Mouse (Mus musculus): Measurements from ENCODE around the gene Prkce.

The Prkce gene

DNA sequence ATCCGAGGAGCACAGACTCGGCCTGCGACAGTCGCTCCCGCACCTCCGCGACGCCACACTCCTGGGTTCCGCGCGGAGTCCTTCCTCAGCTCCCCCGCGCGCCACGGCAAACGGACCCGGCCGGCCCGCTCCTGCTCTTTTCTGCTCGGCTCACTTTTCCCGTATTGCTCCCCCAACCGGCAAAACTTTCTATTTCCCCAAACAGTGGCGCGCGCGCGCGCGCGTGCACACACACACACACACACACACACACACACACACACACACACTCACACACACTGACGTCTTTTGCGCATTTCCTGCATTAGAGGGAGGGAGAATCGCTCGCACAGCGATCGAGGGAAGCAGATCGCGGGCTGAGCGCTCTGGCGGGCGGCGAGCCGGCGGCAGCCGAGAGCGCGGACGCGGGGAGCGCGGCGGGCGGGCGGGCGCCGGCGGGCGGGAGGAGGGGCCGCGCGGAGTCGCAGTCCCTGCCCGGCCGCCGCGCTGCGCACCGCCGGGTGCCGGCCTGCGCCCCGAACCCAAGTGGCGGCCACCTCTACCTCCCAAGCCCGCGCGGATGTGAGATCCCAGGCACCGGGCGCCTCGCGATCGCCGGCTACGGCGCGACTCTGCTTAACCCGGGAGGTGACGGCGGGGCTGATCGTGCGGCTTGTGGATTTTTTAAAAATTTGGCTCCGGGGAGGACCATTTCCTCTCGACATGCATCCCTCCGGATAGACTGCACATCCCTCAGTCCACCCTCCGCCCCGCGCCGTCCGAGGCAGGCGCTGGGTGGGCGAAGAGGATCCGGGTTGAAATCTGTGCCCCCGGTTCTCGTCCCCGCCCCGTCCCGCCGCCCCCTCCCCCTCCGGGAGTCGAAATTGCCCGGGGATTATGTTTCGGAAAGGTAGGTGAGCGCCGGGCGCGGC, at the start of gene Prkce:
Gene Prkce (plus strand): TSS at position 466 of the 911 bp plus-strand sequence.
- ATAC-seq (ENCODE audit: low TSS enrichment), result peak; percentile 62

DNA sequence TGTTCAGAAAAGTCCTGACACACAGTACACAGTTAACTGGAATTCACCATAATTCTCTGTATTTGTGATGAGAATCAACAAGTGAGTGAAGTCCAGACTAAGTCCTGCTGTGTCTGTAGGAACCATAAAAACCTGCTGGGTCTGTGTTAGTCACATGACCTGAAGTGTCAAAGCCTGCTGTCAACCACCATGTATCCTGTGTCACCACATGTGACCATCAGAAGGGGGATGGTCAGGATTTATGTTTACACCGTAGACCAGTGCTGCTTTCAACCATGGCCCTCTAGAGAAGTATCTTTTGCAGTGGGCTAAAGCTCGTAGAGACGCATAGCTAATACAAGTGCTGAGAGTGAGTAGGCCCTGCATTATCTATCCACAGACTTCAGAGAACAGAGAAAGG, 44.4 kb upstream of the Prkce start:
- ATAC-seq (ENCODE audit: low TSS enrichment), result no peak

DNA sequence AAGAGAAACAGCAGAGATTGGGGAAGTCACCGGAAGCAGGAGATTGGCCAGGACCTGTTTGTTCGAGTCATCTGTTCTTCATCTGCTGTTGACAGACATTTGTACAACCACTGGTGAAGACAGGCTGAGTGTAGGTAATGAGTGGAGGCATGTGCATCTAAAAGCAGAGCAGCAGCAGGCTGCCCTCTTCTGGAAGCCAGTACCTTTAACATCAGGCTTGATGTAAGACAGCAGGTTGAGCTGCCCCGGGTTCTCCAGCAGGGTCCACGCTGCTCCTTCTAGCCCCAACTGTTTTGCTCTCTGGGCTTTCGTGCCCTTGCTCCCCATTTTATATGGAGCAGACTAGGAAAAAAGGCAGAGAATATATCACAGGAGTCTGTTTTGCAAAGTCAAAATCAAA, 41.7 kb upstream of the Prkce start:
- peak; percentile 65; the same call in 1 of the 2 replicates for ATAC-seq (ENCODE audit: low TSS enrichment)

DNA sequence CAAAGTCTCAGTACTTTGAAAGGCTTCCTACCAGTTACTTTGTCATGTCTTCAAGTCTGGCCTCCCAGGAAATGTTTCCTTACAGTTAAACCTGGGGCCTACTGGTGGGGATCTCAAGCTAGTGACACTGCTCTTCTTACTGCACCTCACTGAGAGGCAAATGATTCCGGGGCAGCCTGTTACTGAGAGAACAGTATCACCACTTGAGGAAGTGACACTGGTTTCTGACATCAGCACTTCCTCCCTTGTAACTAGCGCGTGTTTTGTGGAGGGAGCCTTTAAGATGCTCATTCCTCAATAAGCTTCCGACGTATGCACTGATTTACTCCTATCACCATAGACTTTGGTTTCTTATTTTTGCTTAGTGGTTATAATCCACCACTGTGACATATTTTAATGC, 39.4 kb upstream of the Prkce start:
- ATAC-seq (ENCODE audit: low TSS enrichment), result no peak

DNA sequence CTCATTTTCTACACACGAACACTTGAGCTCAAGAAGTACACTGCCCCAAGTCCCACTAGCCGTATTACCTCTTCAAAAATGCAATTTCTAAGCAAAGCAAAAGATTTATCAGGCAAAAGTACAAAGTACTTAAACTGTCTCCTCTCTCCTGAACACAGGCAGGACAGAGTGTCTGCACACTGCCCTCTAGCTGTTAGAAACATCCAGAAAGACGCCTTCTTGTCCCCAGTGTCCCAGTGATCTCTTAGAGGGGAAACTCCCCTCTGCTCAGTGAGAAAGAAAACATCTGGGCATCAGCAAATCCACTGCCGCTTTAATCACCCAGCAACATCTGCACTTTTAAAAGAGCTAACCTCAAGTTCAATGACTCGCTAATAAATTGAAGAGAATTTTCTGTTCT, 35.1 kb upstream of the Prkce start:
- ATAC-seq (ENCODE audit: low TSS enrichment), result 0 out of 2 replicates have a peak, but pooled peaks have one; percentile 69

DNA sequence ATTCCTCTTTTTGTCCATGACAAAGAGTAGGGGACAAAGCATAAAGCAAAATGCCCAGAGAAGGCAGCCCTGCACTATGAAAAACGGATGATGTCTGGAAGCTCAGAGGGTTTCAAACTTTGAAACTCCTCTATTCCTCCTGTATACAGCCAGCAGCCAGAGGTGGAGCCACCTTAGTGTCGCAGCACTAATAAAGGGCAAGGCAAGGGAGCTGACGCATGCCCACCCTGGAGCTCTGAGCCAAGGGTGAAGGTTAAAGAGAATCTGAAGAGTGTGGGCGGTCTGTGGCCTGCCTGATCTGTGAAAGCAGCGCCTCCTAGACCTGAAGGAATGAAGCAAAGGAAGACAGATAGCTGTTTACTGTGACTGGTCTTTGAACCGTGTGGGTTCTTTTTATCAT, 33.1 kb upstream of the Prkce start:
- no peak for ATAC-seq (ENCODE audit: low TSS enrichment)

DNA sequence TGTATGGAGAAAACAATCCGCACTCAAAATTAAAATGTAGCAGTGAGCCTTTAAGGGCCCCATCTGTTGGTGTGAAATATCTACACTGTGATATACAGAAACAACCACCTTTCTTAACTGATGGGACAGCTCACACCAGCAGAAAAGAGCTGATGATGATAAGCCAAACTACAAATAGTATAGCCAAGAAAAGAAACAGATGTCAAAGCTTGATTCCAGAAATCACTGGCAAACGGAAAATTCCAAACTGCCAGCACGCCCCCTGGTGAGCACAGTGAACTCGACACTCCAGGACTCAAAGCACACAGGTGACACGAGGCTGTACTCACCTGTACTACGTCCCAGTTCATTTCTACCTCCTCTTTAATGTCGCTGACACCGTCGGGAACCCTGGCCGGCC, 31.8 kb upstream of the Prkce start:
- peak; percentile 42; the same call in 1 of the 2 replicates for ATAC-seq (ENCODE audit: low TSS enrichment)

DNA sequence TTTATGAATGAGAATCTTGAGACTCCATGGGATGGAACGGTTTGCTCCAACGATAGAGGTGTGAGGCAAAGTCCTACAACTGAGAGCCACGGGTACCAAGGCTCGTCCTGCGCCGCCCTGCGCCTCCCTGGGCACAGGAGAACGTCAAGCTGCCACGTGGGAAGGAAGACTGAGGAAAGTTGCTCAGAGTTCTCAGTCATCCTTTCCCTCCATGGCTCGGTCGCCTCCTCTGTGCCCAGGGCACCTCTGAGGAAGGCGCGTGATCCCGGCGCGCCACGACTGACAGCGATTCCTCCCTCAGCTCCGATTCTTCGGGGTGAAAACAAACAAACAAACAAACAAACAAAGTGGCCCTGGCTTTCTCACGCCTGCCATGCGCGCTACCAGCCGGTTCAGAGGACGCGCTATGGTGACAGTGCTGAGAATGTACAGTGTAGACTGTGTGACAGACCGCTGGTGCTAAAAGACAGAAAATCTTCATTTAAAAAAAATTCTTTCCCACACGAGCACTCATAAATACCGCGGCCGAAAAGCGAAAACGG, 23.0 kb upstream of the Prkce start:
- ATAC-seq (ENCODE audit: low TSS enrichment), result peak; percentile 58

DNA sequence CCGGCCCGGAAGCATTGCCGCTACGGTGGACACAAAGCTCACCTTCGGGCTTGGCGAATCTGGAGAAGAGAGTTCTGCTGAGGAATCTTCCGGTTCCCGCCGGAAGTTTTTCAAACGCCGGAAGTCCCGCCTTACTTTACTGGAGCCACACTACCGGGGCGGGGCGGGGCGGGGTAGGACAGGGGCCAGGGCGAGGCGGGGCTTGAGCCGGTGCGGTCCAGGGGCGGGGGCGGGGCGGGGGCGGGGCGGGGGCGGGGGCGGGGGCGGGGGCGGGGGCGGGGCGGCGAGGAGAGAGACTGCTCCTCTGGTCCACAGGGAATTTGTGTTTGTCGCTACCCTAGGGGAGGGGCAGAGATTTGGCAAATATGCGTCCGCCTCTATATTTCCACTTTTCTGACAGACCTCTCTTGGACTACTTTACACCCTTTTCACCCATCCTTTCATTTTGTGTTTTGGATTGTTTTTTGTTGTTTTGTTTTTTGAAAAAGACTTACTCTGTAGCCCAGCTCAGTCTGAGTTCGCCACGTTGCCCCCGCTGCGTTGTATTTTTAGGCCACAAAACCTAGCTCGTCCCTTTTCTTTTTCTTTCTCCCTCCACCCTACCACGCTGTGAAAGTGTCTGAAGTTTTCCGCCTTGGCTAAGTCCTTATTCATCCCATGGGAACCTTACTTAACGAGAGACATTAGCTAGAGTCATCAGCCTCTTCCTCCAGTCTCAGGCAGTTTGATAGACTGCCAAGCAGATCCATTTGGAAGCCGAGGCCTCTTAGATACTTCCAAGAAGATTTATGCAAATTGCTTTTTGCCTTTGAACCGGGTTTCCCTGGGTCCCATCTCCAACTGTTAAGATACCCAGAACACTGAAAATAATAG, 22.3 kb upstream of the Prkce start, which contains the start of gene Srbd1:
Gene Srbd1 (minus strand): TSS at position 97 of the 873 bp plus-strand sequence.
- ATAC-seq (ENCODE audit: low TSS enrichment), result peak; percentile 90

DNA sequence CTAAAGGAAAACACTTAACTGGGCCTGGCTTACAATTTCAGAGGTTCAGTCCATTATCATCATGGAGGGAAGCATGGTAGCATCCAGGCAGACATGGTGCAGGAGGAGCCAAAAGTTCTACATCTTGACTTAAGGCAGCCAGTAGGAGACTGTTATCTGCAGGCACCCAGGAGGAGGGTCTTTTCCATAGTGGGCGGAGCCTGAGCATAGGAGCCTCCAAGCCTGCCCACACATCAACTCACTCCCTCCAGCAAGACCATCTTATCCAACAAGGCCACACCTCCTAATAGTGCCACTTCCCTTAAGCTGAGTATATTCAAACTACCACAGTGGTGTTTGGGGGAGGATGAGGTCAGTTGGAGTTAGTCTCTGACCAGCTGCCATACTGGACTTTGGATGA, 17.9 kb upstream of the Prkce start:
- ATAC-seq (ENCODE audit: low TSS enrichment), result no peak

DNA sequence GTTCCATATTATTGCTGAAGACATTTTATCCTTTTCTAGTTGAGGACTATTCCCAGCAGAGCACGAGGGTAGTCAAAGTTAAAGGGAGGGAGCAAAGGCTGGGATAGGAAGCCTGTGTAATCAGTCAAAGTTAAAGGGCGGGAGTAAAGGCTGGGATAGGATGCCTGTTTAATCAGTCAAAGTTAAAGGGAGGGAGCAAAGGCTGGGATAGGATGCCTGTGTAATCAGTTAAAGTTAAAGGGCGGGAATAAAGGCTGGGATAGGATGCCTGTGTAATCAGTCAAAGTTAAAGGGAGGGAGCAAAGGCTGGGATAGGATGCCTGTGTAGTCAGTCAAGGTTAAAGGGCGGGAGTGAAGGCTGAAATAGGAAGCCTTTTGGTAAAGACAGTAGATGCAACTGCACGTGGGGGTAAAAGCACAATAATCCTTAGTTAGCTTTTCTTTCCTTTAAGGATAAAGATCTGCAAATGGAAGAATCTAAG, 16.7 kb upstream of the Prkce start:
- peak; percentile 100 for ATAC-seq (ENCODE audit: low TSS enrichment)

DNA sequence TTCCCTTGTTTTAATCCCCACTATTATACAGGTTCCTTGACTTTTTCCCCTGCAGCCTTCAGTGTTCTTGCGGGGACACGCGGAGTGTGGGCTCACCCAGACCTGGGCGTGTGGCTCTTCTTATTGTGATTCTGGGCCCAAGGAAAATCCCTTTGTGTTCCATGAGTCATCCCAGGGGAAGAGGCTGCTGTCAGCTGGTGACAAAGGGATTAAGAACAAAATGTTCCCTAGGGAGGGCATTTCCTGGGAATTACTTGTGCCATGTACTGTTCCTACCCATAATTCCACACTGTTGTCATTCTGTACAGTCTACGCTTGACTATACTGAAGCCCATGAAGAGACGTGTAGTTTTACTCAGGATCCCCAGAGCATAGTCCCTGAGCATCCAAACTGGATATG, 10.6 kb upstream of the Prkce start:
- ATAC-seq (ENCODE audit: low TSS enrichment), result no peak

DNA sequence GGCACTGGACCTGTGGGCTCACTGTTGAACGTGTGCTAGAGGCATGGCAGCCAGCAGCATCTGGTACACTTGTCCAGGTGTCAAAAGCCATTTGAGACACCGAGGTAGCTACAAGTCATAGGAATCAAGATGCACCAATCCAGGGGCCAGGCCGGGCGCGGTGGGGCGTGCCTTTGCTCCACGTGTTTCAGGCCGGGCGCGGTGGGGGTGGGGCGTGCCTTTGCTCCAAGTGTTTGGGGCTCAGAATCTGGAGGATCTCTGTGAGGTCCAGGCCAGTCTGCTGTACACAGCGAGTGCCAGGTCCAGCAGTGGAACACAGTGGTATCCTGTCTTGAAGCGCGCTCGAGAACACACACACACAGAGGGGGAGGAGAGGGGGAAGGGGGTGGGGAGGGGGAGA, 4.9 kb upstream of the Prkce start:
- ATAC-seq (ENCODE audit: low TSS enrichment), result no peak

DNA sequence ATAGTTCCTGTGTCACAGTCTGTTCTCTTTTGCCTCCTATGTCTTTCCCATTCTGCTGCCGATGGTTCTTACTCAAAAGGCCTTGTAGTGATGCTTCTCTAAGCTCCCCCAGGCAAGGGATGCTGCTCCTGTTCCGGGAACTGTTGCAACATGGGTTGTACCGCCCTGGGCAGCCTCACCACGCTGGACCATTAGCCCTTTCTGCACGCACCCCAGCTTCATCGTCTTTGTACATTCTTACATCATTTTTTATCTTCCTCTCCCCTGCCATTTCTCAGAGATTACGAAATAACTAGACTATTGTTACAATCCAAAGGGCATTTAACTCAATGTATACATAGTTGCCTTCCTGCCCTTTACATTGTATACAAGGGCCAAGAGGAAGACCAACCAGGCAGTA, 3.2 kb upstream of the Prkce start:
- ATAC-seq (ENCODE audit: low TSS enrichment), result no peak

DNA sequence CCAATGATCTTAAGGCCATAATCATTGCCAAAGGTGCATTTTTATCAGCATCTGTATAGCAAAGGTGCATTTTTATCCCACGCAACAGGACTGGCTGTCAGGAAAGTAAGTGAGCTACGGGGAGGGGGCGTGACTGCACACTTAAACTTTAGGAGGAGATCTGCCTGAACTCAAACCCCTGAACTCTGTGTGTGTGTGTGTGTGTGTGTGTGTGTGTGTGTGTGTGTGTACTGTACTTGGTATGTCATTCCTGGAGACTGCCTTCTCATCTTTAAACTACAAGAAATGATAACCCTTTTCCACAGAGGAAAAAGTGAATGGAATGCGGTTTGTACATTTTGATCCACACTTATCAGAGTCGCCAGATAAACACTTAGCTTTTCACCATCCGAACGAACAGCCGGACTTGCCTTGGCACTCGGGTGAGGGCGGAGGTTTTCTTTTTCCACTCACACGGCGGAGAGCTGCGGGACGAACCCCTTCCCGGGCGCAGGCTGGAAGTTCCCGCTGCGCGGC, 1.5 kb upstream of the Prkce start:
- no peak for ATAC-seq (ENCODE audit: low TSS enrichment)

DNA sequence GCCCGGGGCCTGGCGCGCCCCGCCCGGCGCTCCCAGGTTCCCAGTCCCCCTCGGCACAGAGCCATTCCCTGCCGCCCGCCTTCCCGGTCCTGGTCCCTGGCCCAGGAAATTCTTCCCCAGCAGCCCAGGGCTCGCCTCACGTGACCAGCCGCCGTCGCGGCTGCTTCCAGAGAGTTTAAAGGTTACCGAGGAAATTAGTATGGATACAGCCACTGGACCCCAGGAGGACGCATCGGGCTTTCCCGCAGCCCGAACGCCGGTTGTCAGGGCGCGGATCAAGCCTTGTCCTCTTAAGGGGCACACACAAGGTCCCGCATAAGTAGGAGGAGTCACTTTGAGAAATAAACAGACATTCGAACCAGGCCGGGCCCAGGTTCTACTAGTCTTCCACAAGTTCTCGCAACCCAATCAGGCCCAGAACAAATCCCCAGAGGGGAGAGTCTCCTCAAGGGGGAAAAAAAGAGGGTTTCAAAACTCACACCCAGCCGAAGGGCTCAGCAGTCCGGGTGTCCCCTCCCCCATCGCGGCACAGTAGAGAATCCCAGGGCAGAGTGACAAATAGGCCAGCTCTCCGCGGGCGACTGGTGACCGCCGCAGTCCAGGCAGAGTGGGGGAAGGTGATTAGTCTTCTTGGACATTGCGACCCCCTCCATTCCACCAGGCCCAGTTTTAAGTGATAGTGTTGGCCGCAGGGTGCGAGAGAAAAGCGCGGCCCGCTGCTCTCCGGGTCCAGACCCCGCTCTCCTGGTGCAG, 842 bp upstream of the Prkce start:
- ATAC-seq (ENCODE audit: low TSS enrichment), result no peak

DNA sequence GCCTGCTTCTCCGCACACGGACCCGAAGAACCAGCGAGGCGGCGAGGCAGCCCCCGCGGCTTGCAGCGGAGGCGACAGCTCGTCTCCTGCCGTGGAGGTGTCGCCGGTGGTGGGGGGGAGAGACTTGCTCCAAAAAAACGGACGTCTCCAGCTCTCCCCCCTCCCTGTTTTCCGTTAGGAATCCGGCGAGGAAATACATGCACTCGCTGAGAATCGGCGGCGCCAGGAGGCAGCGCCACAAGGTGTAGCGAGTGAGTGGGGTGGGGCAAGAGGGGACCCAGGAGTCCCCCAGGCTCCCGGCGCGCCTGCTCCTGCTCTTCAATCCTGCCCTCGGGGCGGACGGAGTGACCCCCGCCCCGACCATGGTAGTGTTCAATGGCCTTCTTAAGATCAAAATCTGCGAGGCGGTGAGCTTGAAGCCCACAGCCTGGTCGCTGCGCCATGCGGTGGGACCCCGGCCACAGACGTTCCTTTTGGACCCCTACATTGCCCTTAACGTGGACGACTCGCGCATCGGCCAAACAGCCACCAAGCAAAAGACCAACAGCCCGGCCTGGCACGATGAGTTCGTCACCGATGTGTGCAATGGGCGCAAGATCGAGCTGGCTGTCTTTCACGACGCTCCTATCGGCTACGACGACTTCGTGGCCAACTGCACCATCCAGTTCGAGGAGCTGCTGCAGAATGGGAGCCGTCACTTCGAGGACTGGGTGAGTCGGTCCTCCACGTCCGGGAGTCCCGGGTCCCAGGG, 821 bp downstream of the Prkce start:
- peak; percentile 29; the same call in 1 of the 2 replicates for ATAC-seq (ENCODE audit: low TSS enrichment)

DNA sequence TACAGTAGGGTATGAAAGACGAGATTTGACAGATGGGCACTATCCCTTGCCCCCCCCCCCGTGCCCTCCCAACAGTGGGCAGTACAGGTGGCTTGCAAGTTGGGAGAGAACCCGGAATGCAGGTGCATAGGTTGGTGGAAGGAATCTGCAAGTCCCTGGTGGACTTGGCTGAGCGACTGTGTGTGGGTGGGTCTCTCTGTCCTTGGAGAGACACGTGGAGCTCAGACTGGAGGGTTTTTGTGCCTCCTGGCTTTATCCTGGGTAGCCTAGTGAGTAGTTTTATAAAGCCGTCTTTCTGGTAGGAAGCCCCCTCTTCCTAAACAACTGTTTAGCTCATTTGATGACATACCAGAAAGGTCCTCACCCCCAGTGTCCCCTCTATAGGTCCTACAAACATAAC, 1.5 kb downstream of the Prkce start:
- ATAC-seq (ENCODE audit: low TSS enrichment), result peak; percentile 43; the same call in 1 of the 2 replicates

DNA sequence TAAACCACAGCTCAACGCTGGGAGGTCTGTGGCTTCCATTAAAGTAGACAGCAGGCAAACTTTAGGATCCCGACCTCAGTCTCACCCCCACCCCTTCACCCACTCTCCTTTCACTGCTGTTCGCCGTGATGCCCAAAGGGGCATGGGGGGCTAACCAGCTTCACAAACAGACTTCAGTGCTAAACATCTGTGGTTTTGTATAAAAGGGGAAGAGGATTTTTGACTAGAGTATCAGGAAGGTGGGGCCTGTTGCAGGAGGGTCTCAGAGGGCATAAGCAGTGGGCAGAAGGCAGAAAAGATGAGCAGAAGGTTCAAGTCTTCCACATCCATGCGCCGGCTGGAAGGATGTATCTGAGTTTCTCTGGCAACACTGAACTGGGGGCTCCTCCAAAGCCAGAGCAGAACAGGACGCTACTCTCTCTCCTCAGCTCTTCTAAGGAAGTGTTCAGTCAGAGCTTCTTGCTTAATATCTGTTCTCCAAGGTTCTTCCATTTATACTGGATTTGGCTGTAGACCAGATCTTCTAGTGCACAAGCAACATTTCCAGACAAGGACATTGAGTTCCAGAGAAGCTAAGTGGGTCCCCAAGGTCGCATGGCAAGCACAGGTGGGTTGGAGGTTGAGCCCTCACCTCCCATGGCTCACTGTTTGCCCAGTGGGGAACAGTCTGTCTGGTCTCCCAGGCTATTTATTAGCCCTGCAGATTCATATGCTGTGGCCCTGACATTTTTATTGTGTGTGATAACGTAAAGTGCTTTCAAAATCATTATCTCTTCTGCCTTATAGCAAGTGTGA, 2.8 kb downstream of the Prkce start:
- no peak for ATAC-seq (ENCODE audit: low TSS enrichment)

DNA sequence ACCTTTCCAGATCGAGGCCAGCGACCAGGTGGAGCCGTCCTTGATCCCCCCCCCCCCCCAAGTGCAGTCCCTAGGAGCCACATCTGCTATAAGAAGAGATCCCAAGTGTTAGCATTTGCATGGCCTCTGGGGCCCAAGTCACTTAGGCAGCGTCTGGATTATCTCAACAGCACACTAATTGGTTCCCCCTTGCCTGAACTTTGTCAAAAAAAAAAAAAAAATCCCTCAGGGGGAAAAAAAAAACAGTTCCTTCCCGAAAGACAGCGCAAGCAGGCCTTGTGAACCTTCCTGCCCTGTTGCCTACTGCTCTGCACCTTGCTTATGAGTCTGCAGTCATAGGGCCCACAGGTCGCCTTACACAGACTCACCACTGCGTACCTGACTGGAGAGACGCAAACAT, 7.9 kb downstream of the Prkce start:
- no peak for ATAC-seq (ENCODE audit: low TSS enrichment)
